Mouse (Mus musculus) MEL (cell line): ENCODE results near the gene Gja1. TPM values are rescaled to one million over a fixed set of nuclear protein-coding genes. Genes with fewer than 3 reads are reported as not detected.

ENCODE experiments used
- DNase-seq: peaks from one replicate; pipeline ENCODE4 v3.0.0; 2011; ENCODE audit warnings: low read depth, low spot score
- H3K27ac ChIP-seq: 2 replicates; pipeline ENCODE4 v1.5.1; 2012; ENCODE audit warnings: low read depth, mild to moderate bottlenecking, control low read depth, low read length, moderate library complexity; ENCODE audit not compliant: control insufficient read depth
- H3K27me3 ChIP-seq, 2 experiments: fragments of 150-350 bp in 1 of 2; sonication (generic) in 1 of 2; 2 replicates each; pipeline ENCODE4 v1.6.1; 2012; ENCODE audit warnings: low read length in 2 of 2, mild to moderate bottlenecking in 2 of 2, improper control_type of control experiment in 1 of 2, moderate library complexity in 1 of 2; ENCODE audit not compliant: insufficient read depth in 2 of 2, control insufficient read depth in 1 of 2
- H3K36me3 ChIP-seq, 2 experiments: 2 replicates each; pipeline ENCODE4 v1.6.1; 2012 to 2014; ENCODE audit warnings: low read length in 2 of 2, improper control_type of control experiment in 1 of 2, inconsistent platforms in 1 of 2, mild to moderate bottlenecking in 1 of 2; ENCODE audit not compliant: insufficient read depth in 2 of 2, control insufficient read depth in 1 of 2
- H3K4me1 ChIP-seq, 2 experiments: fragments of 150-350 bp in 1 of 2; sonication (generic) in 1 of 2; 2 replicates each; pipeline ENCODE4 v1.6.1; 2012; ENCODE audit warnings: low read length in 2 of 2, improper control_type of control experiment in 1 of 2, mild to moderate bottlenecking in 1 of 2; ENCODE audit not compliant: insufficient read depth in 2 of 2, control insufficient read depth in 1 of 2
- H3K4me3 ChIP-seq, 2 experiments: fragments of 150-350 bp in 1 of 2; sonication (generic) in 1 of 2; 2 replicates each; pipeline ENCODE4 v1.5.1; 2012; ENCODE audit warnings: low read depth in 2 of 2, low read length in 2 of 2, mild to moderate bottlenecking in 2 of 2, moderate library complexity in 2 of 2, control low read depth in 1 of 2, improper control_type of control experiment in 1 of 2; ENCODE audit not compliant: control insufficient read depth in 1 of 2, insufficient read depth in 1 of 2
- H3K79me2 ChIP-seq: 2 replicates; pipeline ENCODE4 v1.6.1; 2012; ENCODE audit warnings: mild to moderate bottlenecking, low read length, moderate library complexity; ENCODE audit not compliant: control insufficient read depth, poor library complexity, insufficient read depth
- H3K9ac ChIP-seq: 2 replicates; pipeline ENCODE4 v1.6.1; 2012; ENCODE audit warnings: low read depth, mild to moderate bottlenecking, control low read depth, low read length, moderate library complexity; ENCODE audit not compliant: control insufficient read depth, poor library complexity, severe bottlenecking
- H3K9me3 ChIP-seq: fragments of 150-350 bp; sonication (generic); replicated peaks from 2 replicates; pipeline ENCODE4 v1.6.1; 2012; ENCODE audit warnings: mild to moderate bottlenecking, low read length, improper control_type of control experiment, moderate library complexity; ENCODE audit not compliant: insufficient read depth
- BHLHE40 ChIP-seq: IDR thresholded peaks from 2 replicates; pipeline ENCODE4 v1.6.1; 2012; ENCODE audit warnings: low read depth, mild to moderate bottlenecking, inconsistent platforms, low read length, improper control_type of control experiment, borderline replicate concordance
- CHD2 ChIP-seq: IDR thresholded peaks from 2 replicates; pipeline ENCODE4 v1.6.1; 2011; ENCODE audit warnings: low read length, improper control_type of control experiment
- CTCF ChIP-seq, 3 experiments: IDR thresholded peaks in 2 of 3; conservative IDR thresholded peaks in 1 of 3; 2 replicates each; pipeline ENCODE4 v1.5.1; 2011 to 2012; ENCODE audit warnings: low read length in 3 of 3, low read depth in 2 of 3, mild to moderate bottlenecking in 2 of 3, improper control_type of control experiment in 1 of 3, inconsistent platforms in 1 of 3, mixed read lengths in 1 of 3, moderate library complexity in 1 of 3; ENCODE audit not compliant: control insufficient read depth in 1 of 3, insufficient read depth in 1 of 3, poor library complexity in 1 of 3, severe bottlenecking in 1 of 3
- ELF1 ChIP-seq: IDR thresholded peaks from 2 replicates; pipeline ENCODE4 v1.6.1; 2014; ENCODE audit warnings: low read depth, mild to moderate bottlenecking, inconsistent platforms, low read length, improper control_type of control experiment, moderate library complexity
- EP300 ChIP-seq, 2 experiments: IDR thresholded peaks; 2 replicates each; pipeline ENCODE4 v1.6.1; 2011; ENCODE audit warnings: improper control_type of control experiment in 2 of 2, low read length in 2 of 2, low read depth in 1 of 2, mild to moderate bottlenecking in 1 of 2
- GABPA ChIP-seq: IDR thresholded peaks from 2 replicates; pipeline ENCODE4 v1.6.1; 2012; ENCODE audit warnings: low read depth, mild to moderate bottlenecking, inconsistent platforms, low read length, improper control_type of control experiment, moderate library complexity
- HCFC1 ChIP-seq: IDR thresholded peaks from 2 replicates; pipeline ENCODE4 v1.6.1; 2012; ENCODE audit warnings: low read depth, mild to moderate bottlenecking, inconsistent platforms, low read length, improper control_type of control experiment, moderate library complexity
- JUND ChIP-seq: IDR thresholded peaks from 2 replicates; pipeline ENCODE4 v1.6.1; 2011; ENCODE audit warnings: low read depth, mild to moderate bottlenecking, improper control_type of control experiment, low read length
- KAT2A ChIP-seq: conservative IDR thresholded peaks from 2 replicates; pipeline ENCODE4 v1.6.1; 2012; ENCODE audit warnings: low read depth, low read length, improper control_type of control experiment, inconsistent platforms
- MAFK ChIP-seq: IDR thresholded peaks from 2 replicates; pipeline ENCODE4 v1.6.1; 2011; ENCODE audit warnings: low read depth, mild to moderate bottlenecking, low read length, improper control_type of control experiment, borderline replicate concordance
- MAX ChIP-seq: IDR thresholded peaks from 2 replicates; pipeline ENCODE4 v1.6.1; 2011; ENCODE audit warnings: low read length, improper control_type of control experiment
- MAZ ChIP-seq: IDR thresholded peaks from 2 replicates; pipeline ENCODE4 v1.6.1; 2012; ENCODE audit warnings: low read depth, mild to moderate bottlenecking, inconsistent platforms, low read length, improper control_type of control experiment
- MXI1 ChIP-seq: IDR thresholded peaks from 2 replicates; pipeline ENCODE4 v1.6.1; 2011; ENCODE audit warnings: mild to moderate bottlenecking, low read depth, low read length, improper control_type of control experiment
- NRF1 ChIP-seq: IDR thresholded peaks from 2 replicates; pipeline ENCODE4 v1.6.1; 2014; ENCODE audit warnings: low read depth, mild to moderate bottlenecking, inconsistent platforms, low read length, improper control_type of control experiment, moderate library complexity; ENCODE audit not compliant: poor library complexity, insufficient read depth, severe bottlenecking
- POLR2A ChIP-seq, 2 experiments: IDR thresholded peaks; 2 replicates each; pipeline ENCODE4 v1.6.1; 2011 to 2012; ENCODE audit warnings: low read length in 2 of 2, mild to moderate bottlenecking in 2 of 2, control low read depth in 1 of 2, improper control_type of control experiment in 1 of 2, low read depth in 1 of 2, moderate library complexity in 1 of 2; ENCODE audit not compliant: control insufficient read depth in 1 of 2, insufficient read depth in 1 of 2, poor library complexity in 1 of 2
- POLR2AphosphoS2 ChIP-seq: IDR thresholded peaks from 2 replicates; pipeline ENCODE4 v1.6.1; 2011; ENCODE audit warnings: low read length, improper control_type of control experiment
- POLR2AphosphoS5 ChIP-seq: IDR thresholded peaks from 2 replicates; pipeline ENCODE4 v1.6.1; 2012; ENCODE audit warnings: low read depth, borderline replicate concordance, mild to moderate bottlenecking, inconsistent platforms, low read length, moderate library complexity, mixed read lengths
- RAD21 ChIP-seq: IDR thresholded peaks from 2 replicates; pipeline ENCODE4 v1.6.1; 2011; ENCODE audit warnings: mild to moderate bottlenecking, low read depth, low read length, improper control_type of control experiment
- SIN3A ChIP-seq: IDR thresholded peaks from 2 replicates; pipeline ENCODE4 v1.6.1; 2012; ENCODE audit warnings: low read length, improper control_type of control experiment, inconsistent platforms
- TAL1 ChIP-seq: IDR thresholded peaks from 2 replicates; pipeline ENCODE4 v1.6.1; 2012; ENCODE audit warnings: mild to moderate bottlenecking, inconsistent platforms, low read length, moderate library complexity, mixed read lengths
- TCF12 ChIP-seq: IDR thresholded peaks from 2 replicates; pipeline ENCODE4 v1.6.1; 2014; ENCODE audit warnings: low read depth, mild to moderate bottlenecking, inconsistent platforms, low read length, improper control_type of control experiment, moderate library complexity
- USF1 ChIP-seq: IDR thresholded peaks from 2 replicates; pipeline ENCODE4 v1.6.1; 2014; ENCODE audit warnings: low read depth, mild to moderate bottlenecking, inconsistent platforms, low read length, improper control_type of control experiment, moderate library complexity
- USF2 ChIP-seq, 2 experiments: IDR thresholded peaks; 2 replicates each; pipeline ENCODE4 v1.6.1; 2011 to 2012; ENCODE audit warnings: improper control_type of control experiment in 2 of 2, low read length in 2 of 2, borderline replicate concordance in 1 of 2, inconsistent platforms in 1 of 2, low read depth in 1 of 2, mild to moderate bottlenecking in 1 of 2; ENCODE audit not compliant: insufficient read depth in 1 of 2
- ZC3H11A ChIP-seq: IDR thresholded peaks from 2 replicates; pipeline ENCODE4 v1.6.1; 2012; ENCODE audit warnings: low read depth, mild to moderate bottlenecking, inconsistent platforms, low read length, improper control_type of control experiment
- ZMIZ1 ChIP-seq: IDR thresholded peaks from 2 replicates; pipeline ENCODE4 v1.6.1; 2012; ENCODE audit warnings: low read depth, mild to moderate bottlenecking, inconsistent platforms, low read length, improper control_type of control experiment, moderate library complexity
- ZNF384 ChIP-seq: IDR thresholded peaks from 2 replicates; pipeline ENCODE4 v1.6.1; 2012; ENCODE audit warnings: low read depth, mild to moderate bottlenecking, inconsistent platforms, low read length, improper control_type of control experiment
- polyA plus RNA-seq, 2 experiments: library from polyadenylated mRNA; stranded (reverse) in 1 of 2; unstranded in 1 of 2; fragments of >175 nt in 1 of 2; fragments of >200 nt in 1 of 2; gene quantifications; 2 replicates each; pipeline versions ENCODE4 v1.2.1 to v1.2.4; 2012; ENCODE audit warnings: low replicate concordance in 2 of 2, low read depth in 1 of 2; ENCODE audit not compliant: insufficient read length in 2 of 2, insufficient read depth in 1 of 2, missing spikeins in 1 of 2
- total RNA-seq: library from RNA; depleted of rRNA; stranded (reverse); fragments of 300-350 nt; gene quantifications from 2 replicates; pipeline ENCODE4 v1.2.3, GENCODE M21; 2012

Gja1 gene
- total and polyA plus RNA-seq, 3 experiments: not detected

DNA sequence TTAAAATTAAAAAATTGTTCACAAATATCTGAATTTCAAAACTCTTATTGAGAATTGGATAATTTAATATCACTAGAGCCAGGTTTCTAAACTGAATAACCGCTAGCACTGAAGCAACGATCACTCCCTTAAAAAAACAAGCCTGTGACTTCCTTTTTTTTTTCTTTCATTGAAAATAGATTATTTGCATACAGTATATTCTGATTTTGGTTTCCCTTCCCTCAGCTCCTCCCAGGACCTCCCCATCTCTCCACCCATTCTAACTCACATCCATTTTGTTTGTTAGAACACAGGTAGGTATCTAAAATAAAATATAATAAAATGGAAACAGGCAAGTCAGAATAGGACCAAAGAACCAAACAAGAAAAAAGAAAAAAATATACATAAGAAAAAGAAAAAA lies 50.7 kb downstream of the Gja1 start:
- Histone ChIP-seq H3K9me3 (no peaks in the 10 kb centered on the region), H3K27ac (no peak overlapping the region), H3K4me1 (no peaks in the 10 kb centered on the region), H3K79me2 (no peaks in the 10 kb centered on the region), H3K4me3 (no peak overlapping the region), H3K27me3 (no peaks in the 10 kb centered on the region), H3K36me3 (no peaks in the 10 kb centered on the region), H3K9ac (no peak overlapping the region)
- TF ChIP-seq CTCF (IDR thresholded peaks at IDR 0.05 in 2 of 3, conservative IDR thresholded peaks at IDR 0.05 in 1 of 3; ENCODE audit: control insufficient read depth in 1 of 3, insufficient read depth in 1 of 3, low read depth in 2 of 3, low read length in 3 of 3, poor library complexity in 1 of 3, severe bottlenecking in 1 of 3) (no peak), MAZ (no peak), TCF12 (no peak), MAFK (no peak), USF2 (IDR thresholded peaks at IDR 0.05; ENCODE audit: borderline replicate concordance in 1 of 2, insufficient read depth in 1 of 2, low read depth in 1 of 2, low read length in 2 of 2) (no peak), POLR2AphosphoS5 (no peak), ZMIZ1 (no peak), EP300 (IDR thresholded peaks at IDR 0.05; ENCODE audit: low read depth in 1 of 2, low read length in 2 of 2) (no peak), MXI1 (no peak), USF1 (no peak), RAD21 (no peak), CHD2 (no peak), POLR2AphosphoS2 (no peak), HCFC1 (no peak), GABPA (no peak), BHLHE40 (no peak)
- DNase-seq: no peak

DNA sequence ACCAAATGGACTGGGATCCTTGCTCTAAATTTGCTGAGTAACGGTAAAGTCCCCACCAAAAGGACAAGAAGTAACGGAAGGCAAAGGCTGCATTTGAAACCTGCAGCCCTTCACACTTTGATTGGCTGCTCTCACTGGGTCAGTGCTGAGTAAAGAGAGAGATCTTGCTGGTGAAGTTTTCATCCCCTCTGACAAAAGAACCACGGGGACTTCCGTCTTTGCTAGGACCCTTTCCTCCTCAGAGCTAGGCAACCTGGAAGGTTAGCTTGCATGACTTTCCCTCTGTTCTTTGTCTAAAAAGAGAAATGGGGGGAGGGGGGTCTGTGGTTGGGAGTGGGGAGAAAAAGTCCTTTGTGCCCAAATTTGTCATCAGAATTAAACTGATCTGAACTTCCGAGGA lies 51.9 kb downstream of the Gja1 start:
- no peaks in the 10 kb centered on the region for H3K9me3 ChIP-seq
- no peak overlapping the region for H3K4me3 ChIP-seq
- H3K9ac ChIP-seq: no peak overlapping the region
- H3K4me1 ChIP-seq: no peaks in the 10 kb centered on the region
- no peaks in the 10 kb centered on the region for H3K36me3 ChIP-seq
- DNase-seq: no peak
- H3K79me2 ChIP-seq: no peaks in the 10 kb centered on the region
- H3K27me3 ChIP-seq: no peaks in the 10 kb centered on the region
- TF ChIP-seq CHD2 (no peak), JUND (no peak), SIN3A (no peak), RAD21 (no peak), BHLHE40 (no peak), ELF1 (no peak), TCF12 (no peak), NRF1 (no peak), HCFC1 (no peak), MAX (no peak), MAZ (no peak), ZNF384 (no peak), ZC3H11A (no peak), TAL1 (no peak), KAT2A (no peak), CTCF (IDR thresholded peaks at IDR 0.05 in 2 of 3, conservative IDR thresholded peaks at IDR 0.05 in 1 of 3; ENCODE audit: control insufficient read depth in 1 of 3, insufficient read depth in 1 of 3, low read depth in 2 of 3, low read length in 3 of 3, poor library complexity in 1 of 3, severe bottlenecking in 1 of 3) (no peak), POLR2A (IDR thresholded peaks at IDR 0.05; ENCODE audit: control insufficient read depth in 1 of 2, insufficient read depth in 1 of 2, low read depth in 1 of 2, low read length in 2 of 2, poor library complexity in 1 of 2) (no peak)
- no peak overlapping the region for H3K27ac ChIP-seq
